Mouse (Mus musculus) c-Kit-positive CD71-positive TER-119-positive erythroid progenitor cells, embryonic 14.5 days (primary cell): ENCODE measurements around the gene Gdf5.

ENCODE experiments used
- DNase-seq: peaks from one replicate; pipeline ENCODE4 v3.0.0-alpha.2; 2013; ENCODE audit warnings: low spot score

Gdf5 gene

GRCm38 (mm10) chr2:155945124-155945523, at the start of gene Gdf5:
Gene Gdf5, minus strand, starts transcription at chr2:155945367.
- DNase-seq = no peak

- DNase-seq = peak; percentile 52
Observed at GRCm38 (mm10) chr2:155991863-155992321, 46.7 kb upstream of the Gdf5 start.

- no peak for DNase-seq
Observed at GRCm38 (mm10) chr2:155991151-155991550, 46.0 kb upstream of the Gdf5 start.

- DNase-seq = peak; percentile 85
Observed at GRCm38 (mm10) chr2:155989085-155989484, 43.9 kb upstream of the Gdf5 start.

- DNase-seq = no peak
Observed at GRCm38 (mm10) chr2:155987131-155987530, 42.0 kb upstream of the Gdf5 start.

GRCm38 (mm10) chr2:155985776-155986175, 40.6 kb upstream of the Gdf5 start:
- DNase-seq = no peak

GRCm38 (mm10) chr2:155979328-155979991, 34.3 kb upstream of the Gdf5 start:
- DNase-seq = no peak

- no peak for DNase-seq
Observed at GRCm38 (mm10) chr2:155974087-155974731, 29.0 kb upstream of the Gdf5 start.

- DNase-seq = no peak
Observed at GRCm38 (mm10) chr2:155973348-155973747, 28.2 kb upstream of the Gdf5 start.

- DNase-seq = no peak
Observed at GRCm38 (mm10) chr2:155962991-155963390, 17.8 kb upstream of the Gdf5 start.

- DNase-seq = no peak
Observed at GRCm38 (mm10) chr2:155961862-155962261, 16.7 kb upstream of the Gdf5 start.

- DNase-seq = no peak
Observed at GRCm38 (mm10) chr2:155959981-155960380, 14.8 kb upstream of the Gdf5 start.

- peak; percentile 92 for DNase-seq
Observed at GRCm38 (mm10) chr2:155956134-155957059, 11.2 kb upstream of the Gdf5 start, which contains the start of gene Cep250. Gene Cep250, plus strand, starts transcription at chr2:155956458.

GRCm38 (mm10) chr2:155952006-155952405, 6.8 kb upstream of the Gdf5 start:
- DNase-seq = peak; percentile 48

- no peak for DNase-seq
Observed at GRCm38 (mm10) chr2:155949362-155949761, 4.2 kb upstream of the Gdf5 start.

- peak; percentile 71 for DNase-seq
Observed at GRCm38 (mm10) chr2:155947390-155948002, 2.3 kb upstream of the Gdf5 start.

GRCm38 (mm10) chr2:155946499-155946898, 1.3 kb upstream of the Gdf5 start:
- DNase-seq = no peak

- peak; percentile 78 for DNase-seq
Observed at GRCm38 (mm10) chr2:155946069-155946468, 902 bp upstream of the Gdf5 start.

GRCm38 (mm10) chr2:155945580-155945979, 413 bp upstream of the Gdf5 start:
- DNase-seq = no peak

- DNase-seq = no peak
Observed at GRCm38 (mm10) chr2:155944685-155945084, 482 bp downstream of the Gdf5 start.

GRCm38 (mm10) chr2:155943463-155943862, 1.7 kb downstream of the Gdf5 start:
- DNase-seq = no peak
